Mouse (Mus musculus) left cerebral cortex, postnatal 25 days (tissue): Measurements from ENCODE around the gene Vmn2r26. TPM values are rescaled to one million over a fixed set of nuclear protein-coding genes. Genes with fewer than 3 reads are reported as not detected.
"Not testable (repeated sequence)": the region's sequence is repeated elsewhere in the genome, so short reads cannot be mapped to it uniquely, and the experiment has no call there.

Source experiments
- DNase-seq, 2 experiments: peaks; one replicate each; pipeline ENCODE4 v3.0.0; 2022; ENCODE audit warnings: low spot score in 2 of 2, mixed read lengths in 1 of 2
- intact Hi-C: fragments of 180-260 bp; cut with DNase I; formaldehyde crosslinking; loops from one replicate; pipeline ENCODE4 v1.15.1; 2025
- total RNA-seq, 2 experiments: library from RNA; stranded (reverse); gene quantifications; 2 replicates each; pipeline ENCODE4 v1.2.3; 2021

The Vmn2r26 gene
- total RNA-seq, result not detected

- intact Hi-C loops, DNase-seq: not testable (repeated sequence)
These were observed at the start of gene Vmn2r26 for GRCm38 (mm10) chr6:124024268-124024667. Gene Vmn2r26, plus strand, starts transcription at chr6:124024568.

GRCm38 (mm10) chr6:124020841-124021240 lies 3.5 kb upstream of the Vmn2r26 start:
- no peak for DNase-seq
- intact Hi-C loops, result loop anchor here (2.0 kb wide), 1 partner anchor 166 kb away; no protein-coding TSS in a partner anchor

- DNase-seq, result no peak
- intact Hi-C loops, result loop anchor here (10.0 kb wide), 1 partner anchor 214 kb away; no protein-coding TSS in a partner anchor
These were observed 24.0 kb downstream of the Vmn2r26 start for GRCm38 (mm10) chr6:124048388-124048787.

- DNase-seq, result peak in 1 of 2 experiments; percentile 1
- intact Hi-C loops, result not testable (repeated sequence)
These were observed 29.2 kb downstream of the Vmn2r26 start for GRCm38 (mm10) chr6:124053611-124054010.

- no peak for DNase-seq
- intact Hi-C loops, result no loop called here
These were observed 78.0 kb downstream of the Vmn2r26 start for GRCm38 (mm10) chr6:124102334-124102733.

Other genes with a start within 250 kb of the Vmn2r26 start
- gene Vmn2r24, start 245.7 kb upstream of the Vmn2r26 start, total RNA-seq, result under 1 TPM in 1 of 2 experiments, not detected in 1; 0.02 TPM
- gene Vmn2r25, start 171.1 kb upstream of the Vmn2r26 start, total RNA-seq, result not detected
- gene Vmn2r27, start 207.3 kb downstream of the Vmn2r26 start, total RNA-seq, result not detected